Mouse (Mus musculus): Measurements from ENCODE around the gene Usp6nl. TPM values are rescaled to one million over a fixed set of nuclear protein-coding genes. Genes with fewer than 3 reads are reported as not detected.

Gene Usp6nl
- 10.3 and 10.9 TPM in 2 replicates for polyA plus RNA-seq (2012; rRNA removed)

DNA sequence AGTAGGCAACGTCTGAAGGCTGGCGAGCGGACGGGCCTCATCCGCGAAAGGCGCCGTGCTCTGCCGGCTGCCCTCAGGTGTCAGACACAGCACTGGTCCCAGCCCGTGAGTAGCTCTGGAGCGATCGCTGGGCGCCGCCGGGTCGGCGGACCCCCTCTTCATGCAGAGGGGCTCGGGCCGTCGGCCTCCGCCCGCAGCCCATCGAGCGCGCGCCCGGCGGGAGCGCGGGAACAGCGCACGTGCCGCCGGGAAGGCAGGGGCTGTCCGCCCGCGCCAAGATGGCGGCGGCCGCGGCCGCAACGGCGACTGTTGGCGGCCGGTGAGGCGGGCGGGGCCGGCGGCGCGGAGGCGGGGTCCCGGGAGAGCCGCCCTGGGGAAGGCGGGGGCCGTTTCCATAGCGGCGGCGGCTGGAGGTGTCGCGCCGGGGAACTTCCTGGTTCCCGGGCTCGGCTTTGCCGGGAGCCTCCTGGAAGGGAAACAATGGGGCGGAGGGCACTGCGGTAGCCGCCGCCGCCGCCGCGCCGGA, at the start of gene Usp6nl:
Gene Usp6nl, plus strand, starts transcription at position 292 of the 526 bp plus-strand sequence.
- peak in 1 of 2 experiments; percentile 80 for DNase-seq (ENCODE audit: extremely low spot score in 1 of 2, low spot score in 1 of 2)

DNA sequence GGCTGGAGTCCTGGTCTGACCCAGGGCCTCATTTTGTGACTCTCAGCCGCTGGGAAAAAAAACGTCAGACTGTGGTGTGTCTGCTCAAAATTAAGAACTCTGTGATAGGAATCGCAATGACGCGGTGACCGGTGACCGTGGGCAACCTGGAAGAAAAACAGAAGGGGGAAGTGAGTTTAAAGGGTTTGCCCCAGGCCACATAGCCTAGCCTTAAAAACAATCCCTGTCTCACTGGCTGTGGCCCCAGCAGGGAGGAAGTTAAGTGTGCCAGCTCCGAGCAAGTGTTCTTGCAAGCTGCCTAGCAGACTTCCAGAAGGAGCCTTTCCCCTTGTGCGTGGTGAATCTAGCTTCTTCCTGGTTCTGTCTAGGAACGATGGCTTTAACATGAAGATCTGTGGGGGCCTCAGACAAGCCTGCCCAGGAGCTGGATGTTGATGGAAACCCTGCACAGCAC, 49.0 kb upstream of the Usp6nl start:
- peak in 1 of 2 experiments; percentile 28 for DNase-seq (ENCODE audit: extremely low spot score in 1 of 2, low spot score in 1 of 2)

DNA sequence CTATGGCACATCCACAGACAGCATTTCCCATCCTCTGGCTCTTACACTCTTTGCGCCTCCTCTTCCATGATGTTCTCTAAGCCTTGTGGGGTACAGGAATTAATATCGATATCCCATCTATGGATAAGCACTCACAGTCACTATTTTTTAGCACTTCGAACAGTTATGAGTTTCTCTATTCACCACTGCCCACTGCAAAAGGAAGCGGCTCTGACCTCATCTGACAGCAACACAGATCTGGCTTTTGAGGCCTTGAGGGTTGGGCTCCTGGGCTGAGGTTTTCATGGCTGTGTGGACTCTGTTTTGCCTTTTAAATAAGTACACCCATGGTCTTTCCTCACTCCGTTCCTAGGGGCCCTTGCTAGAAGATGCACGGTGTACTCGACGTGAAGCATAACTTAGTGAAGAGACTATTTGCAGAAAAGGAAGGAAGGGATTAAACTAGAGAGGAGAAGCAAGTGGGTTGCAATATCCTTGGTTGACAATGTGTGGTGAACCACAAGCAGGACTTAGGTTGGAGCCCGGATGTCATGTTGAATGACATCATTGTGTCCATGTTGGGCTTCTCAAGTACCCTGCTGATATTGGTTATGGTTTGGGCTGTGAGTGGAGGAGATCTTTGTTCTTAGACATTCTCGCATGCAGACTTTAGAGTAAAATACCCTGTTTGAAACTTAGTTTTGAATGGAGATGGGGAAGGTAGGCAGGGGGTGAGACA, 43.5 kb upstream of the Usp6nl start:
- DNase-seq (ENCODE audit: extremely low spot score in 1 of 2, low spot score in 1 of 2) = no peak

DNA sequence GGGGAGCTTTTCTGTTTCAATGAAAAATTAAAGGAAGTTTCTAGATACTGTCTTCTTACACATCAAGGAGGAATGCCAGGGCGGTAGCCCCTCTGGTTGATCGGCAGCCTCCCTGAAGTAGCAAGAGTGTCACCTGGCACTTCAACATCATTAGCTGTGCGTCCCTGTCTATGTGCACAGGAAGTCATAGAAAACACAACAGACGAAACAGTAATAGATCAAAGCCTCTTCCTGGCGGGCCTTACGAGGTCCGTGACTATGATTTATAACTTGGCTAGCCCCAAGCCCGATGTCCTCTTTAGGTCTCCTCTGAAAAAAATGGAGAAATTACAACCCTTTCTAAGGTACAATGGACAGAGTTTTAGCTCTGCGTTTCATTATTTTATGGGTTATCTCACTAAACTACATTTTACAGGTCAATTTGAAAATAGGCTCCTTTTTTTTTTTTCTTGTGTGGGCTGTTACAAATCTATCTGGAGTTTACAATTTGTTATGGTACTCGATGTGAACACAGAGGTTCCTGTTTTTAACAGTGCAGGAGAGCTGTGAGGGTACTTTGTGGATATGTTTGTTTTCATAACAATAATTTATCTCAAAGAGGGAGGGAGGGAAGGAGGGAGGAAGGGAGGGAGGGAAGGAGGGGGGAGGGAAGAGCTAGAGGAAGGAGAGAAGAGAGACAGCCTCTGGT, 42.7 kb upstream of the Usp6nl start:
- no peak for DNase-seq (ENCODE audit: extremely low spot score in 1 of 2, low spot score in 1 of 2)

DNA sequence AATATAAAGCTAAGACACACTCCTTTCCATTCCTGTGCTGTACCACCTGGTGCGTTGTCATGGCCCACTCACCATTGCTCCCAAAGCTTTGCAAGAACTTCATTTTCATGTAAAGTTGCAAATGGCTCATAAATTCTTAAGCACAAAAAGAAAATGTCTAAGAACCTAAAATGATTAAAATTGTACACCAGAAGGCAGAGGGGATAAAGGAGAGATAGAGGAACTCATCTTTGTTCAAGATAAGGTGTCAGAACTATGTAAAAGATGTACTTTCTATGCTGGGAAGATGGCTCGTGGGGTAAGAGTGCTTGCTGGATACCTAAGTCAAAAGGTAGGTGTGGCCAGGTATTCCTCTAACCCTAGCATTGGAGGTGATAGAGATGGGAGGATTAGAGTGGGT, 38.9 kb upstream of the Usp6nl start:
- no peak for DNase-seq (ENCODE audit: extremely low spot score in 1 of 2, low spot score in 1 of 2)

DNA sequence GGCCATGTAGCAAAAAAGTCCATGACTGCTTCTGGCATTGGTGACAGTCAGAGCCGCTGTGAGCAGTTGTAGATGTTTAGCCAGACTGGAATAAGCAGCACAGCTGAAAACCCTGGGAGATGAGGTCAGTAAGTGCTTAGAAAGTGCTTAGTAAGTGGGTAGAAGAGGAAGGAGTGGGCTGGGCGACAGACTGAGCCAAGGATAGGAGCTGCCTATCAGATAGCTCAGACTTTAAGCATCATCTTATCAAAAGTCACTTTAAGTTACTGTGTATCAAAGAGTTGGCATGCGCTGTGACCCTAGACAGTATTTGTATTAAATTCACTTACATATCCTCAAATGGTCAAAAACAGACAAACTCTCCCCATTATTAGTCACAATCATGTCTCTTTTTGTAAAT, 37.7 kb upstream of the Usp6nl start:
- no peak for DNase-seq (ENCODE audit: extremely low spot score in 1 of 2, low spot score in 1 of 2)

DNA sequence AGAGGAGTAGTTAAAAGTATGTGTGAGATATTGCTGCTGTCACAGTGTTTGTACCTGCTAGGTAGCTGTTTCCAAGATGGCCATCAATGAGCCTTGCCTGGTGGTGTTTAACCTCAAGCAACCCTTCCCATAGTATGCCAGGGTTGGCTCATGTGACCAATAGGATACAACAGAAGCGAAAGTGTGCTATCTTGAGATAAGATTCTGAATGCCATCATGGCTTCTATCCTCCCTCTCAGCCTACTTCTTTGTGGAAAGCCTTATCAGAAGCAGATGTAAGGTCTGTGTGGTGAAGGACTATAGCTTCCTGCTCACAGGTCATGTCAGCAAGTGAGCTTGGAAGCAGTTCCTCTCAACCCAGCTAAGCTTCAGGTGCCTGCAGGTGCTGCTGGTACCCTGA, 36.7 kb upstream of the Usp6nl start:
- DNase-seq (ENCODE audit: extremely low spot score in 1 of 2, low spot score in 1 of 2) = no peak

DNA sequence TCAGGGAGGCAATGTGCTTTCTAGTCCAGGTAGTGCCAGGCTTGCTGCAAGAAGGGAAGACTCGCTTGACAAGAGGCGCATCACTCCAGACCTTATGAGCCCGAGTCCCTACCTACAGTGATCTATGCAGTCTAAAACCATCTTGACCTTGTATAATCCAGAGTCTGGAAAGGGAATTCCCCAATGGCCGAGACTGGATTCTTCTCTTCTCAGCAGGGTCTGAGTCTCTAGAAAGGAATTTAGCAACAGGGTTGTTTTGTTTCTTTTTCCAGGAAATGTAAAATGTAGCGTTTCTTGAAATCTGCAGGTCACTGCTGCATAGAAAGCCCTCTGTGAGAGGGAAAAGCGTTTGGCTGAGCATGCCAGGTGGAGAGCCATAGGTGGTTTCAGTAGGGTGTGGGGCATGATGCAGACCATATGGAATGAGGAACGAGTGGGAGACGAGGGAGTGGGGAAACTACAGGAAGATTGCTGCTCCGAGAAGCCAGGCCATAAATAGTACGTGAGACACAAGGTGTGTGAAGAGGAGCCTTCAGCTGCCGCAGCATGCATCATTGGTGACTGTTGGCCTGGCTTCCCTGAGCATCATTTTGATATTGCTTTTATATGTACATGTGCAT, 28.5 kb upstream of the Usp6nl start:
- peak in 1 of 2 experiments; percentile 9 for DNase-seq (ENCODE audit: extremely low spot score in 1 of 2, low spot score in 1 of 2)

DNA sequence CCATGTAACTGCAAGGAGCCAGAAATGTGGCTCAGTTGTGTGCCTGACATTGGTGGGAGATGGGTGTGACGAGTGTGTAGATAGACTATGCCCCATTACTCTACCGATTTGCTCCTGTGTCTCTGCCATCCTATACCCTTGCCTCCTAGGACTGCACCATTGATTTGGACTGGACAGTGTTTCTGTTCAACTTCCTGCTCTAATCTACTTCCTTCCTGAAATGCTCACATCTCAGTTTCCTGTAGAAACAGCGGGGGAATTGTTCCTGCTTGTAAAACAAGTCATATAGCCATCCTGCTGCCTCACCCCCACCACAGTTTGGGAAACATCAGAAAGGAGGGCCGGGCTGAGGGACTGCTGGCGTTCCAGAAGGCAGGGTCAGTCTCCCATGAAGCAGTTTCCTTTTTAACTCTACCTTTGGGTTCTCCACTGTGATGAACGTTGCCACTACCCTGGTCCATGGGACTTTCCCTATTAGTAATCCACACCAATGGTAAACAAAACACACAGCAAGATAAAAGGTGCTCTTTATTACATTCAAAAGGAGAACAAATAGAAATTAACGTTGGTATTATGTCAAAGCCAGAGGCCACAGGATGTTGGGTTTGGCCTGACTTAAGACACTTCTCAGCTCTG, 27.4 kb upstream of the Usp6nl start:
- DNase-seq (ENCODE audit: extremely low spot score in 1 of 2, low spot score in 1 of 2) = no peak

DNA sequence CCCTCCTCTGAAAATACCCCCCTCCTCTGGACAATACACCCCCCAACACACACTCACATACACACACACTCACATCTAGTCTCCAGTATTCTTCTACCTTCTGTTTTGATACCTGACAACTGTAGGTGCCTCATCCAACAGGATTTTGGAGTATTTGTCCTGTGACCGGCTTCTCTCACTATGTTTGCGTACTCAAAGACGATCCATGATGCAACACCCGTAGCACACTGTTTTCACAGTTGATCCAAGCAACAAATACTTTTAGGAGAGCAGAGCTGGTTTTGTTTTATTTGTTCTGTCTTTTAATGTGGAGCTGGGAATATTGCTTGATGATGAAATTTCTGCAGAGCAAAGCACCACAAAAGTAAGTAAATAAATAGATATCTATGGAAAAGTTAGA, 17.7 kb upstream of the Usp6nl start:
- DNase-seq (ENCODE audit: extremely low spot score in 1 of 2, low spot score in 1 of 2) = no peak

DNA sequence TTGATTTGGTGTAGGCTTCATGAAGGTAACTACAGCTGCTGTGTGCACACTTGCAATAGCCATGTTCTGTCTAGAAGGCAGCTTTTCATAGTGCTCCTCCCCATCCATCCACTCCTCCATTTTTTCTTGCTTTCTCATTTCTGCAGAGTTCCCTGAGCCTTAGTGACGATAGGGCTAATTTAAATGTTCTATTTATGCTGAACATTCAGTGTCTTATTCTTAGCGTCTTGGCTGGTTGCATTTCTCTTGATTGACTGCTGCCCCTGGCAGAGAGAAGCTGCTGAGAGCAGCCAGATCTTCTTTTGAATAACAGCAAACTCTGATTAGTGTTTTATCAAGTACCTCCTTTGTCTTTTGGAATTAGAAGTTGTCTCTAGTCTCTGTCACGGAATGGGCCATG, 15.6 kb upstream of the Usp6nl start:
- DNase-seq (ENCODE audit: extremely low spot score in 1 of 2, low spot score in 1 of 2) = peak in 1 of 2 experiments; percentile 30

DNA sequence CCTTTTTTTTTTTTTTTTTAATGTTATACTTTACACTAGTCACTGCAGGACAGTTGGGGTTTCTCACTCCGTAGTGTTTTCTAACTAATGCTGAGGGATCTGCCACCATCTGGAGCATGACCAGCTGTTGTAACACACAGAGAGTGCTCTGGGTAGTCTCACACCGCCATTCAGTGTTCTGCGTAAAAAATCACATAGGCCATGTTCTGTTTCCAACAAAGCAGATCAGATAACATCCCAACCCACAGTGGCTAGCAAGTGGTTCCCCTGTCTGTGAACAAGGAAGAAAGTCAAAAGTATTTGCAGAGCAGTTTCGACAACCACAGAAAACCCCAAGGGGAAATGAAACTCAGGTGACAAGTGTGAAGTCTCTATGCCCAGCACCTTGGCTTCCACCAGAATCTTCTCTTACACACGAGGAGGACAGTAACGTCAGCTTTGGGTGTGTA, 13.1 kb upstream of the Usp6nl start:
- DNase-seq (ENCODE audit: extremely low spot score in 1 of 2, low spot score in 1 of 2) = no peak

DNA sequence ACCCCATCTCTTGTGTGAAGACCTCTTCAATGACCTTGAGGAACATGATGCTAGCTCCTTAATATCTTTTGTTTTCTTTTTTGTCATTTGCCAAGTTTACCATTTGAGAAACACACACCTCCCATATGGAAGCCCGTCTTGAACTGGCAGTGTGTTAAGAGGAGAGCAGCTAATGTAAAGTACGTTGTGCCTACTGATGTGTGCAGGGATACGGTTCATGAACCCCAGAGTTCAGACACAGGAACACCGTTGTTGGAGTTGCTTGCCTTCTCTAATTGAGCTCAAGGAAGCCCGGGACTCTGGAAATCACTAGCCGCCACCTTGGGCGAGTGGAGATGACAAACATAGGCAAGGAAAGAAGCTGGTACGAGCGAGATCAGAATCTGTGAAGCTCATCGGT, 9.7 kb upstream of the Usp6nl start:
- DNase-seq (ENCODE audit: extremely low spot score in 1 of 2, low spot score in 1 of 2) = no peak

DNA sequence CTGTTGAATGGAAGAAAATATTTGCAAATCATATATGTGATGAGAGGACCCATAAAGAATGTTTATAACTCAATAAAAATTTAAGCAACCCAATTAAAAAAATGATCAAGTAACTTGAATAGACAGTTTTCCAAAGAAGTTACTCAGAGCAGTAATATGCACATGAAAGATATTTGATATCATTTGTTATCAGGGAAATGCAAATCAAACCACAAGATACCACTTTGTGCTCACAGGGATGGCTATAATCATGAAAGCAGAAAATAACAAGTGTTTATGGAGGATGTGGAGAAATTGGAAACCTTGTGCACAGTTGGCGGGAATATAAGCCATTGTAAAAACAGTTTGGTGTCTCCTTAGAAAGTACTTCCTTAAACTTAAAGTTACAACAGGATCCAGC, 8.7 kb upstream of the Usp6nl start:
- no peak for DNase-seq (ENCODE audit: extremely low spot score in 1 of 2, low spot score in 1 of 2)

DNA sequence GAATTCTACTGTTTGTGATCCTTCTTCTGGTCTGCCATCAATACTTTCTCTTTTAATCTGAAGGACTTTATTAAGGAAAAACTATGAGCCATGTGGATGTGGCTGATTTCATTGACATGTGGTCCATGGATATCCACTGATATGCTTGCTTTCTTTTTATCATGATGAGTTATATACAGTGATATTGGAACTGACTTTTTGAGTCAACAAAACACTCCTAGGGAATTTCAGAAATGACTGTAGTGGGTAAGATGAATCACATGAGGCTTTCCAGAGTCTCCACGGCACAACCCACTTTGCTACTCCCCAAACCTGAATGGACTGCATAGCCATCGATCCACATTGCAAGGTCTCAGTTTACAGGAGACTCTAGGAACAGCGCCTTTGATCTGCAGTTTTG, 2.3 kb upstream of the Usp6nl start:
- no peak for DNase-seq (ENCODE audit: extremely low spot score in 1 of 2, low spot score in 1 of 2)

DNA sequence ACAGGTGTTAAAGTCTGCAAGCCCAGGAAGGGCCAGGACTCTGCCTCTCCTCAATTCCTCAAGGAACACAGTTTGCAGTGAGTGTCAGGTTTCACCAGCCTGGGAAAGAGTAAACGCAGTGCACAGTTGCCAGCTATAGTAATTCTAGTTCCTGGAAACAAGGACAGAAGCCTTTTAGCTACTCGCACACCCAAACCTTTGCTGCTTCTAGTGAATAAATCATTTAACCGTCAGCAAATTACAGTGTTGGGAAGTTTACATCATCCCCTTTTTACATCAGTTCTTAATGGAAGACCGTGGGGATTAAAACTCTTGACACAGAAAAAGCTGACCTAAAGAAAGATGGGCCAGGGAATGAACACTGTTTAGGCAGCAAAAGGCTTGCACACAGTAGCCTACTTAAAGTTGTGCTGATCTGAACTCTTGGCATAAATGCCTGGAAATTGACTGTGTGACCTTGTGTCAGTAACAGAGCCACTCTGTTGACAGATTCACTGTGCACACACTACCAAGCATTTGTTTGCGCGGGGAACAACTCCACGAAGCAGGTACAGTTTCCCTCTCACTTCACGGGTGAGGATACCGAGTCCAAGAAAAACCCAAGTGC, 595 bp upstream of the Usp6nl start:
- no peak for DNase-seq (ENCODE audit: extremely low spot score in 1 of 2, low spot score in 1 of 2)

DNA sequence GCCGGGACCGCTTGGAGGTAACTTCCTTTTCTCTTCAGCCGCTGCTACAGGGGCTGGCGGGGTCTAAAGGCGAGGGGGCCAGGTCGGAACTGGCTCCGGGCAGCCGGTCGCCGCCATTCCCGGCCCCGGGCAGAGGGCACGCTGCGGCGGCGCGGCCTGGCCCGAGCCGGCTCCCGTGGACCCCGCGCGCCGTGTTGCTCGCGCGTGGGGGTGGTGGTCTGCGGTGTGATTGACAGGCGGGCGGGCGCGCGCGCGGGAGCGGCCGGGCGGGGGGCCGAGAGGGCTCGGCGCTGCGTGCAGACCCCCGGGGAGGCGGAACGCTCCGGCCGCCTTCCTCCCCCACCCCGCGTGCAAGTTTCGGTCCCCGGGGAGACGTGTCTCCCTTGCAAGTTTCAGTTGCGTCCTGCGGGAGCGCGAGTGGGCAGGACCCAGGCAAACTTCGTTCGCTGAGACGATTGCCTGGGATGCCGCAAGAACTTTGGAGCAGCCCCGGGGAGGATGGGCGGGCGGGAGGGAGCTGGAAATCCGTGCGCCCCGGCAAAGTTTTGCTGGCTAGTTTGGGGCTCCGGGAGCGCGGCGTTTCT, 563 bp downstream of the Usp6nl start:
- peak in 1 of 2 experiments; percentile 30 for DNase-seq (ENCODE audit: extremely low spot score in 1 of 2, low spot score in 1 of 2)

DNA sequence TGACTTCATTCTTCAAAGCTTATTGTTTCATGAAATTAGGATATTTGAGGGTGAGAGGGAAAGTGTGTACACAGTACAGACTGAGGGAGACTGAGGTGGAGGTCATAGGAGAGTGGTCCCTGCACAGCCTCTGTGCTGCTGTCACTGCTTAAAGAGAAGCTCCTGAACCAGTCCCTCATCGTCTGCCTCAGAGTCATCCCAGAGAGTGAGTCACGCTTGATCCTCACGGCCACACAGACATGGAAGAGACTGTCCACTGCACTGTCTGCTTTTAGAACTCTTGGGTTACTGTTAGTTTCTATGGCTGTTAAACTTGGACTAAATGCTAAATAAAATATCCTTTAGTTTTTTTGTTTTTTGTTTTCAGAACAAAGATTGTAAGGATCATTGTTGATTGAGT, 3.2 kb downstream of the Usp6nl start:
- DNase-seq (ENCODE audit: extremely low spot score in 1 of 2, low spot score in 1 of 2) = no peak

DNA sequence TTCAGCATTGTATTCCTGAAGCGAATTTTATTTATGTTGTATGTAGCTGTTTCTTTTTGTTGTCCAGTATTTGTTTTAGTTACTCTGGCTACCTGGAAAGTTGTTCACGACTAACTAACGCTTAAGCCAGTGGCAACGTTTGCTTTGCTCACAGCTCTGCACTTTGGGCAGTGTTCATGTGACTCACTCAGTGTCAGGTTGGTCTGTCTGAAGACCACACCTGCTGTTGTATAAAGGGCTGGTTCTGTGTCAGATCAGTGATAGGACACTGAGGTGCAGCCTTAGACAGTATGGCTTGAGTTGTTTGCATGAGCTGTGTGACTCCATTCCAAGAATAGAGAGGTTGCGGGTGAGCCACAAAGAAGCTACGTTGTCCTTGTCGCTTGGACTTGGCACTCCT, 6.5 kb downstream of the Usp6nl start:
- no peak for DNase-seq (ENCODE audit: extremely low spot score in 1 of 2, low spot score in 1 of 2)

DNA sequence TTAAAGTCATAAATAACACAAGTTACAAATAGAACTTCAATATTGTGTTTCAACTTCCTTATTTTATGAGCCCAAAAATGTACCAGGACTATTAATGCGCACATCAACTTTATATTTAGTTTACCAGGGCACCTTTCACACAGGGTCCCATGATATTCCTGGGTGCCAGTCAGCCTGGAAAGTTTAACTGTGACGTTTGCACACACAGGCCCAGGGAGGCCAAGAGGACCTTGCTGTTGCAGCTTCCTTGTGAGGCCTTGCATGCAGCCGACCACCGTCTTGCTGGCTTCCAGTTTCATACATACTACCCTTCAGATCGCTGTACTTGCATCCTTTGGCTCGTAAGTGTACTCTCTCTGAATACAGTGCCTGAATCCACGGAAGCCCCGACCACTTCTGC, 8.3 kb downstream of the Usp6nl start:
- no peak for DNase-seq (ENCODE audit: extremely low spot score in 1 of 2, low spot score in 1 of 2)
